Mouse (Mus musculus) Patski (cell line): ENCODE measurements at regions not wholly inside any gene's neighbourhood (a gene's known extent, or its start where the extent isn't known, plus 50 kb on each side); places are given as distances from the start of the nearest gene placed in this dataset.
"Not testable (repeated sequence)": the region's sequence is repeated elsewhere in the genome, so short reads cannot be mapped to it uniquely, and the experiment has no call there.

Experiments used
- ATAC-seq: fragments of 100-300 bp; one replicate; pipeline ENCODE4 v1.8.0; 2021
- CTCF ChIA-PET: fragments of 350-600 bp; sonication (Branson Sonifier 250); formaldehyde crosslinking; loops from one replicate; lab custom pipeline; 2022; ENCODE audit warnings: inconsistent platforms; lab: Charles Lee
- POLR2A ChIA-PET: fragments of 350-600 bp; sonication (Branson Sonifier 250); formaldehyde crosslinking; loops from one replicate; lab custom pipeline; 2022; ENCODE audit warnings: antibody characterized with exemption, inconsistent platforms; lab: Charles Lee
- DNase-seq: peaks from one replicate; pipeline ENCODE4 v3.0.0-alpha.2; 2011; ENCODE audit warnings: low read depth, low spot score
- H3K27me3 ChIP-seq: fragments of 371-371 bp; one replicate; pipeline ENCODE4 v1.5.1; 2021
- CTCF ChIP-seq: fragments of 100-300 bp; IDR thresholded peaks from one replicate; pipeline ENCODE4 v1.5.1; 2021
- in situ Hi-C: fragments of 300-500 bp; cut with MboI; formaldehyde crosslinking; loops from 3 replicates; pipeline ENCODE4 v1.11.1; 2018; ENCODE audit warnings: low pct_unique_long_range_greater_than_20kb, mixed read lengths

GRCm38 (mm10) chr17:94656429-94656828 lies 93.4 kb downstream of the Mettl4 start:
- ChIA-PET POLR2A (no interaction called here), CTCF (no interaction called here)
- in situ Hi-C loops: no loop called here
- no peak for ATAC-seq
- no peak for TF ChIP-seq CTCF
- no peak for DNase-seq
- H3K27me3 ChIP-seq: peaks cover 7% of the 10 kb centered on the region

- DNase-seq (no peak), ATAC-seq (no peak)
- in situ Hi-C loops: no loop called here
- peak; percentile 13 for TF ChIP-seq CTCF
- ChIA-PET CTCF (no interaction called here), POLR2A (no interaction called here)
- peaks cover 7% of the 10 kb centered on the region for H3K27me3 ChIP-seq
Measured at GRCm38 (mm10) chr17:94655473-94655872, 94.3 kb downstream of the Mettl4 start.

- POLR2A ChIA-PET: no interaction called here
- CTCF ChIA-PET: no interaction called here
- TF ChIP-seq CTCF: no peak
- DNase-seq (no peak), ATAC-seq (no peak)
- in situ Hi-C loops: no loop called here
- peaks cover 7% of the 10 kb centered on the region for H3K27me3 ChIP-seq
Measured at GRCm38 (mm10) chr17:94654634-94655033, 95.2 kb downstream of the Mettl4 start.

GRCm38 (mm10) chr17:94652412-94652811 lies 97.4 kb downstream of the Mettl4 start:
- DNase-seq (no peak), ATAC-seq (no peak)
- in situ Hi-C loops: no loop called here
- H3K27me3 ChIP-seq: peaks cover 7% of the 10 kb centered on the region
- no peak for TF ChIP-seq CTCF
- ChIA-PET CTCF (no interaction called here), POLR2A (no interaction called here)

- CTCF ChIA-PET, POLR2A ChIA-PET, DNase-seq, H3K27me3 ChIP-seq, ATAC-seq, in situ Hi-C loops: not testable (repeated sequence)
Measured at GRCm38 (mm10) chr17:94651517-94651916, 98.3 kb downstream of the Mettl4 start.
